Mouse (Mus musculus) cerebellum, adult 2 months (tissue): ENCODE data around the gene 1700001C02Rik.

Source experiments
- CTCF ChIP-seq: fragments of 200-500 bp; IDR thresholded peaks from 2 replicates; pipeline ENCODE4 v1.5.1; 2011; ENCODE audit warnings: low read depth, mild to moderate bottlenecking, control low read depth, low read length, moderate library complexity, borderline replicate concordance; ENCODE audit not compliant: insufficient read depth
- POLR2A ChIP-seq: fragments of 200-500 bp; IDR thresholded peaks from 2 replicates; pipeline ENCODE4 v1.6.1; 2011; ENCODE audit warnings: low read length, control low read depth, borderline replicate concordance; ENCODE audit not compliant: insufficient read depth

- TF ChIP-seq CTCF (no peak), POLR2A (no peak)
These were observed 5.7 kb upstream of the 1700001C02Rik start for GRCm38 (mm10) chr5:30460155-30460554.
